Mouse (Mus musculus): ENCODE measurements around the gene Tspan9. TPM values are rescaled to one million over a fixed set of nuclear protein-coding genes. Genes with fewer than 3 reads are reported as not detected.

Gene Tspan9
- polyA plus RNA-seq, 1 experiment from 2014 or later, result 141 TPM

DNA sequence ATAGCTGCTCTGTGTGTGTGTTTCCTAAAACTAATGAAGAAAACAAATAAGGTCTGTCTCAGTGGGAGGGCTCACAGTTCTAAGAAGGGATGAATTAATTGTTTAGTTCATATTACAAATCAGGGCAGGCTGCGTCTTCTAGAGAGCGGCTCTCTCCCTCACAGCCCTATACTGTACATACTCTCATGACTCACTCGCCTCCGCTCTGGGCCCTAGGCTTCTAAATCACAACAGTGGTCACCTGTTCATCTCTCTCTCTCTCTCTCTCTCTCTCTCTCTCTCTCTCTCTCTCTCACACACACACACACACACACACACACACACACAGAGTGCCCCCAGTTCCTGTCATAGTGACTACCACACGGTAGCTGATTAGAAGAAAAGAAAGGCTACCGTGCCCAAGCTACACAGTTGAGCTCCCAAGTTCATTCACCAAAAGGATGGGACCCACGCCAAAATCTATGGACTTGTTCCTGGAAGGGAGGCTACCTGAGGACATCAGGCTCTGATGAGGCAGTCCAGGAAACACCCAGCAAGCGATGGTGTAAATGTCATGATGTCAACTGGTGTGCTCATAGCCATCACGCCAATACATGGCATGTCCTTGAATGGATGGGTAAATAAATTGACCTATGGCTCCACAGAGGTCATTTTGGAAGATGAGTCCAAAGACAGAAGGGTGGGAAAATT, 104.2 kb downstream of the Tspan9 start:
- Histone ChIP-seq H3K4me2 (no peak overlapping the region), H3K9ac (no peak overlapping the region), H3K27me3 (no peaks in the 10 kb centered on the region), H3K36me3 (no peaks in the 10 kb centered on the region), H3K27ac (no peak overlapping the region), H3K9me3 (no peaks in the 10 kb centered on the region), H3K4me3 (no peak overlapping the region), H3K4me1 (peaks cover 54% of the 10 kb centered on the region)
- no peak for ATAC-seq (ENCODE audit: insufficient number of reproducible peaks, low FRiP score, low TSS enrichment, low read depth)
- WGBS, result 84% methylated on average over 9 of the region's 9 CpGs

DNA sequence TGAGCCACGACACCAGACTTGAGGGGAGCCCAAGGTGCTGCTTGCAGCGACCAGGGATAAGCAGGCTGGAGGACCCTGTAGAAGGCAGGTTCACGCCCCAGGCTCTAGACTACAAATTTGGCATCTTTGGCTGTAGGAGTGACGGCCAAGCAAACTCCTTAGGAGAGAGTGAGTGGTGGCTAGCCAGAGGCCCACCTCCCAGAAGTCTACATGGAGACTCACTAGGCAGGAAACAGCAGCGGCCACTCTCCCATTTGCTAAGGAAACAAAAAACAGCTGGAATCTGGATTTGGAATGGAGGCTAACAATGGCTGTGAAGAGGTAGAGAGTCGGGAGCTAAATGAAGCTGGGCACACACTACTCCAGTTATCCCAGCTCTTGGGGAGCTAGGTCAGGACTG, 104.8 kb downstream of the Tspan9 start:
- Histone ChIP-seq H3K36me3 (no peaks in the 10 kb centered on the region), H3K27me3 (no peaks in the 10 kb centered on the region; the same call in 1 of the 2 replicates), H3K9ac (no peak overlapping the region), H3K4me3 (no peak overlapping the region), H3K4me1 (peaks cover 60% of the 10 kb centered on the region), H3K4me2 (no peak overlapping the region), H3K27ac (no peak overlapping the region), H3K9me3 (no peaks in the 10 kb centered on the region)
- 41% methylated on average over 6 of the region's 6 CpGs for WGBS
- ATAC-seq (ENCODE audit: insufficient number of reproducible peaks, low FRiP score, low TSS enrichment, low read depth), result no peak

DNA sequence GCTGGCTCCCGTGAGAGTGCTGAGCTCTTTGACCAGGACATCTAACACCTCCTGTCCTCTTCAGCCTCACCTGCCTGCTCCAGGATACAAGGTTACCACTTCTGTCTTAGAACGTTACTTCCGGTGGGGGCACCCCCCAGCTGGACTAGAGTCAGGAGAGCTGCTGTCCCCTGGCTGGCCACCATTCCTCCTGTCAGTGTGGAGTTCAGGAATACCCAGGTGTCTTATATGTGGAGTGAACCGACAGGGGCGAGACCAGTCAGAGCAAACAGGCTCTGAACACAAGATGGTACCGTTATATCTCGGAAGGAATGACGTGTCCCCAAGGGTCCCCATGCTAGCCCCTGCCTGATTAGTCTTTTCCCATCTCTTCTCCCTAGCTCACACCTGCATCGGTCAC, 106.8 kb downstream of the Tspan9 start:
- no peaks in the 10 kb centered on the region; the same call in 1 of the 2 replicates for H3K27me3 ChIP-seq
- no peak overlapping the region for H3K4me2 ChIP-seq
- no peaks in the 10 kb centered on the region for H3K9me3 ChIP-seq
- H3K9ac ChIP-seq, result no peak overlapping the region
- no peak overlapping the region for H3K4me3 ChIP-seq
- ATAC-seq (ENCODE audit: insufficient number of reproducible peaks, low FRiP score, low TSS enrichment, low read depth), result no peak
- H3K27ac ChIP-seq, result no peak overlapping the region
- 82% methylated on average over 9 of the region's 9 CpGs for WGBS
- peaks cover 65% of the 10 kb centered on the region for H3K4me1 ChIP-seq
- H3K36me3 ChIP-seq, result no peaks in the 10 kb centered on the region

DNA sequence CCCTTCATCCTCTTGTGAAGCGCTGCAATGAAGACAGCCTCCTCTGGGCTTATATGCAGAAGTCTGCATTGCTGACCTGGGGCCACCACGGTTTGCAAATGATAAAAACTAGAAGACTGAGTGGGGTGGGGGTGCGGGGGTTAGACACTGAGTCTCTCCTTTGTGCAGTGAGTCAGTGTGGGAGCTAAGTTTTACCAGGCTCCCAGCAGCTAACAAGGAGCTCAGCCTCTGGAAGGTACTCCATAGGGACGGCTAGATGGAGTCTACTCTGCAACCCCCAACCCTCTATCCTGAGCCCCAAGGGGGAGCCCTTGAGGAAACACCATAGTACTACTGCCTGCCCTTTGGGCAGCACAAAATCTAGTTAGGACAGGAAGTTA, 107.5 kb downstream of the Tspan9 start:
- peak overlapping the region; percentile 91 for H3K4me2 ChIP-seq
- peak overlapping the region; percentile 4; the same call in 1 of the 2 replicates for H3K9ac ChIP-seq
- peaks cover 69% of the 10 kb centered on the region for H3K4me1 ChIP-seq
- peak overlapping the region; percentile 59 for H3K4me3 ChIP-seq
- no peaks in the 10 kb centered on the region for H3K36me3 ChIP-seq
- no peaks in the 10 kb centered on the region; the same call in 1 of the 2 replicates for H3K27me3 ChIP-seq
- 13% methylated on average over 4 of the region's 4 CpGs for WGBS
- H3K27ac ChIP-seq, result 0 out of 2 replicates have a peak overlapping the region, but pooled peaks have one; percentile 83
- no peak for ATAC-seq (ENCODE audit: insufficient number of reproducible peaks, low FRiP score, low TSS enrichment, low read depth)
- H3K9me3 ChIP-seq, result no peaks in the 10 kb centered on the region

DNA sequence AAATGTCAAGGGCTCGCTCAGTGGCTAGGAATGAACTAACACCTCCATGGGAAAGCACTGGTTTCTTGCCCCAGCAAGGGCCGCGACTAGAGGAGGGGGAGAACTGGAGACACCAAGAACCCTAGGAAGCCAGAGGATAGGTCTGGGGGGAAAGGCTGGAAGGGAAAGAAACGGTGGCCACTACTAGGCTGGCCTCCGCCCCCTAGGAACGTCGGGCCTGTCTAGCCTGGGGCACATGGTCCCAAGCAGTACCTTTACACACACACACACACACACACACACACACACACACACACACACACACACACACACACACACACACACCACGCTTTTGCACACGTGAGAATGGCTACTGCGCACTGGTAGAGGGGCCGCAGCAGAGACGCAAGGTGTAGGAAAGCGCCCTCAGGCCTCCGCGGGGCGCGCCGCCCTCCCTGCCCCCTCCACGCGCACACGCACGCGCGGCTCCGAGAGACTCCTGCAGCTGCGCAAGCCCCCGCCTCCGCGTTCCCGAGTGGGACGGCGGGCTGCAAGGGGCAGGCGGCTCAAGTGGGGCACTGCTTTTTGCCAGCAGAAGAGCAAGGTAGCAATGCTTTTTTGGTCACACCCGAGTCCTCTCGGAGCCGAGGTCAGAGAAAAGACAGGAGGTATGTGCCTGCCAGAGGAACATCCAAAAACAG, 108.0 kb downstream of the Tspan9 start:
- peaks cover 73% of the 10 kb centered on the region for H3K4me1 ChIP-seq
- no peaks in the 10 kb centered on the region for H3K9me3 ChIP-seq
- H3K9ac ChIP-seq, result peak overlapping the region; percentile 35
- H3K27ac ChIP-seq, result peak overlapping the region; percentile 83
- WGBS, result under 1% methylated on average over 36 of the region's 36 CpGs
- H3K4me3 ChIP-seq, result peak overlapping the region; percentile 59
- H3K4me2 ChIP-seq, result peak overlapping the region; percentile 91
- no peak for ATAC-seq (ENCODE audit: insufficient number of reproducible peaks, low FRiP score, low TSS enrichment, low read depth)
- H3K36me3 ChIP-seq, result no peaks in the 10 kb centered on the region
- no peaks in the 10 kb centered on the region; the same call in 1 of the 2 replicates for H3K27me3 ChIP-seq

DNA sequence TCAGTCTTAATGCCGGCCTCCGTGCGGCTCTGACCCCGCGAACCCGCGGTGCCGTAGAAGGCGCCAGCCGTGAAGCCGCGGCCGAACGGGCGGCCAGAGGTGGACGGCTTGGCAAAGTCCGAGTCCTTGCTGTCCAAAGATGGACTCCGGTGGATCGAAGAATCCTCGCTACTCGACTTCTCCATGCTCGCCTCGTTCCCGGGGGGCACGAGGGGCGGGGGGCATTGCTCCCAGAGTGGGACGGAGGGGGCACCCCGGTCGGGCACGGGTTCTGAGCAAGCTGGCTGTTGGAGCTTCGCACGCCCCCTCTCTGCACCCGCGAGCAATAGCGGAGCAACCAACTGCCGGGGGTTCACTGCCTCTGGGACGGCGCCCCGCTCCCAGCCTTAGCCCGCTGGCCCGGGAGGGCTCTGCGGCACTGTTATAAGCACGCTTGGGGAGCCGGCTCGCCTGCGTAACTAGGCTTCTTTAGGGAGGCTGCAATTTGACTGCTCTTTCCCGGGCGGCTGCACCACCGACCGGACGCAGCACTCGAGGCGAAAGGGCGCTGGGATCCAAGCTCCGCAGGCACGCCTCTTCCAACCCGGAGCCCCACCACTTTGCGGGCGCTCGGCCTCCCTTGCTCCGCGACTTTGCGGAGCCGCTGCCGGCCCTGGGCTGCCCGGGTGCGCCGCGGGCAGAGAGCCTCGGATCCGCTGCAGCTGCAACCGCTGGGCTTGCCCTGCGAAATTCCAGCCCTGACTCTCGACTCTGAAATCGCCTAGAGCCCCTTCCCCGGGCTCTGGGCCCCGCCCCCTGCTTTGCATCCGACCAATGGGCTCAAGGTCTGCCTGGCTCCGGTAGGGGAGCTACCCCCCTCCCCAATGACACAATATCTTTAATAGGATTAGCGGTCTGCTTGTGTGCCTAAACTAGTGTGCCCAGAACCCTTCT, 108.8 kb downstream of the Tspan9 start:
- Histone ChIP-seq H3K4me1 (peaks cover 80% of the 10 kb centered on the region), H3K4me3 (peak overlapping the region; percentile 59), H3K4me2 (peak overlapping the region; percentile 91), H3K27ac (peak overlapping the region; percentile 83), H3K27me3 (no peaks in the 10 kb centered on the region; the same call in 1 of the 2 replicates), H3K9me3 (no peaks in the 10 kb centered on the region), H3K9ac (peak overlapping the region; percentile 35), H3K36me3 (no peaks in the 10 kb centered on the region)
- WGBS, result 2% methylated on average over 79 of the region's 80 CpGs
- ATAC-seq (ENCODE audit: insufficient number of reproducible peaks, low FRiP score, low TSS enrichment, low read depth), result peak; percentile 78

DNA sequence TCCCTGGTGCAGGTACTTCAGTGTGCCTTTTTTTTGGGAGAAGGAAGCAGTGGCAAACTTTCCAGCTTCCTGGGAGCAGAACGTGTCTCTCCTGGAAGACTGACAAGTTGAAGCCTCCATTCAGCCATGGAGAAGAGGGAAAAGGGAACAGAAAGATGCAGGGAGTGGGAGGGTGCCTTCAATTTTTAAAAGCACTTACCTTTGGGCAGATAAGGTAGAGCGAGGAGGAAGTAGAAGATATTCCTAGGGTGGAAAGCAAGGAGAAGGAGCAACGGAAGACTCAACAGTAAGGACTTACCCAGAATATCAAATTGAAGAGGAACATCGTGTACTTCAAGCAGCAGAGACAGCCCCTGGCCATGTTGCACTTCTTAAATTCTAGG, 109.5 kb downstream of the Tspan9 start:
- H3K27me3 ChIP-seq, result no peaks in the 10 kb centered on the region; the same call in 1 of the 2 replicates
- no peaks in the 10 kb centered on the region for H3K36me3 ChIP-seq
- H3K9me3 ChIP-seq, result no peaks in the 10 kb centered on the region
- 38% methylated on average over 4 of the region's 4 CpGs for WGBS
- peak overlapping the region; percentile 35 for H3K9ac ChIP-seq
- peak overlapping the region; percentile 83 for H3K27ac ChIP-seq
- no peak for ATAC-seq (ENCODE audit: insufficient number of reproducible peaks, low FRiP score, low TSS enrichment, low read depth)
- peak overlapping the region; percentile 91 for H3K4me2 ChIP-seq
- peak overlapping the region; percentile 59 for H3K4me3 ChIP-seq
- peaks cover 88% of the 10 kb centered on the region for H3K4me1 ChIP-seq

DNA sequence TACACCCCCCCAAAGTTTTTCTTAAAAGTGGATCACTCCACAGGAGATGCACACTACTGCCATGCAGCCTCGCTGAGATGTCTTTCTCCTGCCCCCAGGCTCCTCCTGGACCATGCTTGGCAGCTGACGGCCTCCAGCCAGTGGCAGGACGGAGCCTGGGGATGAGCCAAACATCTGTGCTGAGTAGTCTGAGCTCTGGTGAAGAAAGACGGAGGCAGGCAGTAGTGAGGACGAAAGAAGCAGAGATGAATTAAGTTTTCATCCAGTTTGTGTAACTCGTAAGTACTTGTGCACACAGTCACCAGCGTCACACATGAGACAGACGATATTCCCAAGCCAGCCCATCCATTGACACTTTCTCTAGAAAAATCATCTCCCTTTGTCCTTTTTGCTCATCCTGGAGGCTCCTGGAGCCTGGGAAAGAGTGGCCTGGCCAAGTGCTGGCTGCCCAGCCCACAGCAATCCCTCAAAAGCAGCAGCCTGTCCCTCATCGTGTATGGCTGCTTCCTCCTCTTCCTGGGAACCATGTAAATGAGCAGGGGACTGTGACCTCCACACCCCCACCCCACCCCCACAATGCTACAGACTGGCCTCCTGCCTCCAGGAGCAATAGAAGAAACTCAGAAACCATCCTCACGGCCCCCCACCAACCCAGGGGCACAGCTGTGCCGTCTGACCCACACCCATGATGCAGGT, 110.1 kb downstream of the Tspan9 start:
- ATAC-seq (ENCODE audit: insufficient number of reproducible peaks, low FRiP score, low TSS enrichment, low read depth), result no peak
- Histone ChIP-seq H3K9ac (0 out of 2 replicates have a peak overlapping the region, but pooled peaks have one; percentile 35), H3K9me3 (no peaks in the 10 kb centered on the region), H3K36me3 (no peaks in the 10 kb centered on the region), H3K27ac (peak overlapping the region; percentile 54), H3K4me2 (peak overlapping the region; percentile 91), H3K4me1 (peaks cover 88% of the 10 kb centered on the region), H3K4me3 (peak overlapping the region; percentile 59), H3K27me3 (no peaks in the 10 kb centered on the region; the same call in 1 of the 2 replicates)
- 42% methylated on average over 11 of the region's 11 CpGs for WGBS

DNA sequence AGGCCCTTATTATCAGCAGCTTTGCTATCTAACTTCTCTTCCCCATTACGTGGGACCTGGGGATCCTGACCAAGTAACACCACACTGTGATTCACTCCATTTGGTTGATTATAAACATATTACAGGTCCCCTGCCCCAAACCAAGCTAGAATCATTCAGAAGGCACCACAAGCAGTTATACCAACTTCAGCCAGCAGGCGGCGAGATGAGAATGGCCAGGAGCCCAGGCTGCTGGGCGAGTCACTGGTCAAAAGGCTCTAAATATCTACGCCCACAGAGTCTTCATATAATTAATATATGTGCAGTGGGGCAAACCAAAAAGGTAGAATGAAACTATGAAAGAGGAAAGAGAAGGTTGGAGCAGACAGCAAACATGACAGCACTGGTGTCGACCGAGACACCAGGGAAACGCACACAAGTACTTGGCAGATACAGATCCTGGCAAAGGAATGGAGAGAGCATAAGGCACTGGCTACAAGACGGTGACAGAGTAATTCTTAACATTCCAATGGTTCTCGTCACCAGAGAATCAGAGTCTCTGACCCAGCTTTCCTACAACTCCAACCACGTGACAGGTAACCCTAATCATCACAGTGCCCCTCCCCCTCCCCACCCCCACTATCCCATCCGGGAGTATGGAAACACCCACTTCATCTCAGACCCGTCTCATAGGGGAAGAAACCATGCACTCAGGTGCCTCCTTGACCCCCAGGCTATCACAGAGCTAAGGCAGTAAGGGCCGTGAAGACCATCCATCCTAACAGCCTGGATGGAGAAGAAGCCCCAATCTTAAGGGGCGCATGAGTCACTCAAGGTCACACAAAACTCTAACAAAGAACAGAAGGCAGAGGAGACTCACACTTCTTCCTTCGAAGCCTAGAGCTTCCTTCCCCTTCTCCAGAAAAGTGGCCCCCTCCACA, 110.9 kb downstream of the Tspan9 start:
- peak overlapping the region; percentile 59 for H3K4me3 ChIP-seq
- WGBS, result 30% methylated on average over 16 of the region's 16 CpGs
- H3K4me2 ChIP-seq, result peak overlapping the region; percentile 91
- H3K4me1 ChIP-seq, result peaks cover 86% of the 10 kb centered on the region
- no peaks in the 10 kb centered on the region; the same call in 1 of the 2 replicates for H3K27me3 ChIP-seq
- H3K27ac ChIP-seq, result peak overlapping the region; percentile 54
- no peak overlapping the region for H3K9ac ChIP-seq
- H3K9me3 ChIP-seq, result no peaks in the 10 kb centered on the region
- no peak for ATAC-seq (ENCODE audit: insufficient number of reproducible peaks, low FRiP score, low TSS enrichment, low read depth)
- H3K36me3 ChIP-seq, result no peaks in the 10 kb centered on the region

DNA sequence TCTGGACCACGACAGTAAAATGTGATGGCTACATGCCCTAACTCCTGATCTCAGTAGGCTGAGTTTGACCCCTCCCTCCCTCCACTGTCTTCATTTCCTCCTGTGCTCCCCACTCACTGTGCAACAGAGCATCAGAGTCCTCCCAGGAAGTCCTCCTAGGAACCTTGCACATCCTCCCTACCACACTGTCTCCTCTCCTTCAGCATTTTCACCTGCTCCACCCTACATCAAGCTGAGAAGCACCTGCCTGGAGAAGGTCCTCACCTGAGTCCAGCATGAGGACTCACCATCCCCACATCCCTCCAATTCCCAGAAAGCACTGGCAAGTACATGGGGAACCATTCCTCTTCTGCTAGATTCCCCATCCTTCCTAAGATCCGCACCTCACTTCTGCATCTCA, 111.8 kb downstream of the Tspan9 start:
- H3K36me3 ChIP-seq, result no peaks in the 10 kb centered on the region
- no peak overlapping the region for H3K4me2 ChIP-seq
- 69% methylated on average over 2 of the region's 2 CpGs for WGBS

More for the DNA sequence above, 111.8 kb downstream of the Tspan9 start:
- H3K4me3 ChIP-seq, result no peak overlapping the region
- H3K4me1 ChIP-seq, result peaks cover 77% of the 10 kb centered on the region
- no peak overlapping the region for H3K27ac ChIP-seq
- no peak for ATAC-seq (ENCODE audit: insufficient number of reproducible peaks, low FRiP score, low TSS enrichment, low read depth)
- no peak overlapping the region for H3K9ac ChIP-seq
- H3K27me3 ChIP-seq, result no peaks in the 10 kb centered on the region; the same call in 1 of the 2 replicates
- H3K9me3 ChIP-seq, result no peaks in the 10 kb centered on the region

Data from limb, embryonic 15.5 days (tissue).